Mouse (Mus musculus): ENCODE results near the gene Ghdc.

The Ghdc gene

DNA sequence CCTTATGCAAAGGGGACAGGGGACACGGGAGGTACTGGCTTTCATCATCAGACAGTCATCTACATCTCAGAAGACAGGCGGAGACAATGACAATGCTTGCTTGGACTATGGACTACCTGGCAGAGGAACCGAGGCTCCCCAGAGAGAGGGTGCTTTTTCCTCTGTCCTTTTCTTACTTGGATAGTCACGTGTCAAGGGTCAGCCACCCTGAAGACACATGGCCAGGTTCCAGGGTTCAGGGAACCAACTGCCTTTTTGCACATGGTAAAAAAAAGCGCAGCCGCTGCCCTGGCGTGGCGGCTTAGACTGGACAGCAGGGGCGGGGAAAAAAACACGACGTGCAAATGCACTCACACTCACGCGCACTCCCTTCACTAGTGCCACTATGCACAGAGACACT is 11.8 kb upstream of the Ghdc start:
- DNase-seq (ENCODE audit: low spot score in 2 of 2): no peak

DNA sequence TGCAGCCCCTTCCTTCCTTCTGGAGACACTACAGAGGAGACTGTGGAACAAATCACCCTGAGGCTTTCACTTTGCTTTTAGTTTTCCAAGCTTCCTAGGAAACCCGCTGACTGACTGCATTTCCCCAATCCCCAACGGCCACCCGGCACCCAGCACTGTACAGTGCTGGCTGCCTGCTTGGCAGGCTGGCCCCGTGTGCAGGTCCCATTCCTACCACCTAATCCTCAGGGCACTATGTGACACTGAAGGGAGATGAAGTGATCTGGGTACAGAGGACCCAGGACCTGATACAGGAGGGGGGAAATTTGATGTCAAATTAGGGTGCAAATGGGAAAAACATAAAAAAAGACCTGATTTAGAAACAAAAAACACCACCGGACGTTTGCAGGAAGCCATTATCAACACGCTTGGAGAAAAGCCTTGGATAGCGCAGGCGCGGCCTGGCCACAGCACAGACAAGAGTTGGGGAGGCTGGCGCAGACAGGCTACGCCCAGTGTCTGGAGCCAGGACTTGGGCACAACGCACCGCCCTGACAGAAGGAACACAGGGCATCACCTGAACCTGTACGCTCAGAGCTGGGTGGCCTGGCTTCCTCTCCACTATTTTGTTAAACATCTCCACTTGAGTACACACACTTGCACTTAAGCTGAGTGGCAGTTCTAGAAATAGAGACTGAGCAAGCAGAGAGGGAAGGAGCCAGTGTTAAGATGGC is 11.2 kb upstream of the Ghdc start:
- no peak for DNase-seq (ENCODE audit: low spot score in 2 of 2)

DNA sequence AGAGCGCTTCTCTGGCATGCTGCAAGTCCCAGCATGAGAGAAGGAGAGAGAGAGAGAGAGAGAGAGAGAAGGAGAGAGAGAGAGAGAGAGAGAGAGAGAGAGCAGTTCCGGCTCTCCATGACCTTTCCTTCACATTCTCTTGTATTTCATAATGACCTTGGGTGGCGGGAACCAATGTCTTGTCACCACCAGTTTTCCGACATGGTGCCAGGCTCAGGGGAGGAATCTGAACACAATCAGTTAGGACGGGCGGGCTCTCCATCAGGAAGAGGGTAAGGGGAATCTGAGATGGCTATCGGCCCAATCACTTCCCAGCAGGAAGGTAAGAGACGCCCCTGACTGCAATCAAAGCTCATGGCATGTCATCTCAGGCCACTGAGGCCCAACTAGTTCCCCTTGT is 9.5 kb upstream of the Ghdc start:
- no peak for DNase-seq (ENCODE audit: low spot score in 2 of 2)

DNA sequence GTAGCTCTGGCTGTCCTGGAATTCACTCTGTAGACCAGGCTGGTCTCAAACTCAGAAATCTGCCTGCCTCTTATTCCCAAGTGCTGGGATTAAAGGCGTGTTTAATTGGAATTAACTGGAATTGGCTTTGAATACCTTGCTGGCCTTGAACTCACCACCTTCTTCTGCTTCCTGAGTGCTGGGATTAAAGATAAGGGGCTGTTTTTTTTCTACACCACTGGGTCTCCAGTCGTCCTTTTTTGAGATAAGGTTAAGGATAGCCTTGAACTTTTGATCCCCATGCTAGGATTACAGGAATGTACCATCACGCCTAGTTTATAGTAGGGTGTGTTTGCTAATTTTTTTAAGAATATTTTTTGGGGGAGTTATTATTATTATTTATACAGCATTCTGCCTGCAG is 7.3 kb upstream of the Ghdc start:
- DNase-seq (ENCODE audit: low spot score in 2 of 2): no peak

DNA sequence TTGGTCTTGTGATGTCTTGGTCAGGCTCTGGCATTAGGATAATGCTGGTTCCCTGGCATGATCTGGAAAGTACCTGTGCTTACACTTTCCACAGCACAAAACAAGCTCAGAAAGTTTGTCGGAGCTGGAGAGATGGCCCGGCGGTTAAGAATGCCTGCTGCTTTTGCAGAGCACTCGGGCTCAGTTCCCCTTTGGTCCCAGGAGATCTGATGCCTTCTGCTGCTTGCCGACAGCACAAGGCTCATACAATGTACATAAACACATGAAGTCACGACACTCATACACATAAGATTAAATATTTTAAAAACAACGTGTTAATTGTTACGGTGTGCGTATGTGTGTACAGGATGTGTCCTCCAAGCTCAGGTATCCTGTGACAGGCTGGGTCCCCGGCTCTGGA is 5.2 kb upstream of the Ghdc start:
- DNase-seq (ENCODE audit: low spot score in 2 of 2): no peak

DNA sequence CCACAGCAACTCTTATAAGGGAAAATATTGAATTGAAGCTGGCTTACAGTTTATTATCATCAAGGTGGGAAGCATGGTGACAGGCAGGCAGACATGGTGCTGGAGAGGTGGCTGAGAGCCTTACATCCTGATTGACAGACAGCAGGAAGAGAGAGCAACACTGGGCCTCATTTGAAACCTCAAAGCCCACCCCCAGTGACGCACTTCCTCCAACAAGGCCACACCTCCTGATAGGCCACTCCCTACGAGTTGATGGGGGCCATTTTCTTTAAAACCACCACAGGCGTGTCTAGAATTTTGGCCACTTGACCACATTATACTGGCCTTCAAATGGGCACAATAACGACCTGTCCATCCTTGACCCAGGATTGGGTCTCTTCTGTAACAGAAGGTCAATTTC is 3.5 kb upstream of the Ghdc start:
- DNase-seq (ENCODE audit: low spot score in 2 of 2): no peak

DNA sequence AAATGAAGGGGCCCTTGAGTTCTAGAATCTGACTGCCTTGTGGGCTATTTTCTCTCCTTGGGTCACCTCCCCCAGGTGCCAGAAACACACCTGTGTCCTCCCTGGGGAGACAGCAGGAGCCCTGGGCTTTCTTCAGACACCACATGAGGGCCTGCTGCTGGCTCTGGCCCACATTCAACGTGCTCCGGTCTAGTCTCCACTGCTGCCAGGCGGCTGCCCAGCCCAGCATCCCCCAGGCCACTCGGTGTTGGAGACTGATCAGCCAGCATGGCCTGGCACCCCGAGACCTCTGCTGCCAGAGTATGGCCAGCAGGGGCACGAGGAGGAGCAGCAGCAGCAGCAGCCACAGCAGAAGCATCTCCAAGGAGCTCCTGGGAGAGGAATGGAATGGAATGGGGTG is 777 bp downstream of the Ghdc start:
- DNase-seq (ENCODE audit: low spot score in 2 of 2): no peak

DNA sequence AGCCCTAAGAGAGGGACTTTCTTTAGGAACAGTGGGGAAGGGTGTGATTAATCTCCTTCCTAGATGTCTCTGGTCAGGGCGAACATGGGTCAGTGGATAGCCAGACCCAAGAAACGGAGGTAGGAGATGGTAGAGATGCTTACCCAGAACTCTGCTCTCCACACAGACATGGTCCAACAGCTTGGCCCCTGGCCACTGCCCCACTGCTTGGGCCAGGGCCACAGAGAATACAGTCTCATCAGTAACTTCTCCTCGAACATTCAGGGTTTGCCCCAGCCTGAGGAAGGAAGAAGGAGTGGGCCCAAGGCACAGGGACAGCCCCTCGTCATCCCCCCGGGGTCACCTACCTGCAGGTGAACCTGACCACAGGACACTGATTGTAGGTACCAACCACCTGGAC is 2.9 kb downstream of the Ghdc start:
- DNase-seq (ENCODE audit: low spot score in 2 of 2): no peak

DNA sequence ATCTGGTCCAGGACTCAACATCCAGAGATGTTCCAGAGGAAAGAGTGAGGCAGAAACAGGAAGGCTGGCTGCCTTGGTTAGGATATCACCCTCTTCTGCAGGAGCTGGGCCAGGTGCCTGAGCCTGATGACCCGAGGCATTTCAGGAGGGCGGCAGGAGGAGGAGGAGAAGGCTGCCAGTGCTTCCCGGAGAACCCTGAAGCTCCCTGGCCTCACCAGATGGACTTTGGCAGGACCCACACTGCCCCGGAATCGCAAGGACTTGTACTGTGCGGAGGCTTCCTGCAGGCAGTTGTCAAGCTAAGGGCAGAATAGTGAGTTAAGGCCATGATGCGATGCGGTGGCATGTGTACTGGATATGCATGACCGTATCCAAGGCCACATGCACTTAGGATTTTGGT is 4.0 kb downstream of the Ghdc start:
- DNase-seq (ENCODE audit: low spot score in 2 of 2): no peak

DNA sequence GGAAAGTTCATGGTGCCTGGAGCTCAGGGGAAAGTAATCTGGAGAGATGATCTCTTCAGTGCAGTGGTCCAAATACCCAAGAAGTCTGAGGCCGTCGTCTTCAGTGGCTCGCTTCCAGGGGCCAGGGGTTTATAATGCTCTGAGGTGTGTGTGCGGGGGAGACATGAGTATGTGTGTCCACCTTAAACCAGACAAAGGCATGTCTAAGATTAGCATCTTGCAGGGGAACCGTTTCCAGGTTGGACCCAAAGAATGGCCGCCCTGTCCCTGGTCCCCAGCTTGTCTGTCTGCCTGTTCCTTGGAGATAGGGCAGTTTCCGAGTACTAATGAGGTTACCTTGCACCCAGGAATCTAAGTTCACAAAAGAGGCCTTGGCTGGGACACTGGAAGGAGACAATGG is 7.9 kb downstream of the Ghdc start, which contains the start of gene Hcrt:
Gene Hcrt, minus strand, starts transcription at position 101 of the 400 bp plus-strand sequence.
- no peak for DNase-seq (ENCODE audit: low spot score in 2 of 2)

DNA sequence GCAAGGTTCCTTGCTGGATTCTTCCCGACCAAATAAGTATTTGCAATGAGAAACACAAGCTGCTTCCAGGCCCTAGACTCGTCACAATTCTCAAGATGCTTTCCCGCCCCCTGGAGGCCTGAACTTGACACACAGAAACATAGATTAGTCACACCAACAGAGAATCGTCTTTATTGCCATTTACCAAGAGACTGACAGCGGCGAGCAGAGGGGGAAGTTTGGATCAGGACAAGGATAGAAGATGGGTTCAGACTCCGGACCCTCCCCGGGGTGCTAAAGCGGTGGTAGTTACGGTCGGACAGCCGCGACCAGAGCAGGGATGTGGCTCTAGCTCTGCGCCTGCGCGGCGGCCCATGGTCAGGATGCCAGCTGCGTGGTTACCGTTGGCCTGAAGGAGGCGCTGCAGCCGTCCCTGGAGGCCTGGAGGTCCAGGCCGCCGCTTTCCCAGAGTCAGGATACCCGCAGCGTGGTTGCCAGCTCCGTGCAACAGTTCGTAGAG is 9.2 kb downstream of the Ghdc start:
- DNase-seq (ENCODE audit: low spot score in 2 of 2): peak; percentile 90 to 93

DNA sequence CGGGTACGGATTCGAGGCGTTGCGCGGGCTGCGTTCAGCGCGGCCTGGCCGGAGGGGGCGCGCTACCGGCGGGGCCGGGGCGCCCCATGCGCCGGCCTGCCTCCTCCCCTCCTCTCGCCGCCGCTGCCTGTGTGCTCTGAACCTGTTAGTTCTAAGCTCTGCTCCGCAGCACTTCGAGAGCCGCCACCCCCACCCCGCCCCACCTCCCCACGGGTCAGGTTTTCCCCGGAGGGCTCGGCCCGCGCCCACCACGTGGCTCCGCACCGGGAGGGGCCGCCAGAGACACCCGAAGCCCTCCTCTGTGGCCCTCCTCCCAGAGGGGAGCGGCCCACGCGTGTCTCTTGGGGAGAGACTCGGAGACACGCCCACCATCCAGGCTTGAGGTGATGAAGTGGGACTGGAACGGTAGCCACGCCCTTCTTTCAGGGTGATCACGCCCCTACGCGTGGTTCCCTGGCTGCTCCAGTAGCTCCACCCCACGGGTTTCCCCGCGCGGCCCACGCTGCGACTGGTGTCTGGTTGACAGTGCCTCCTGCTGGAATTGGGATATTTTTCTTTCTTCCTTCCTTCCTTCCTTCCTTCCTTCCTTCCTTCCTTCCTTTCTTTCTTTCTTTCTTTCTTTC is 11.0 kb downstream of the Ghdc start, which contains the start of gene Kcnh4:
Gene Kcnh4, minus strand, starts transcription at position 332 of the 623 bp plus-strand sequence.
- DNase-seq (ENCODE audit: low spot score in 2 of 2): peak; percentile 92 to 96

DNA sequence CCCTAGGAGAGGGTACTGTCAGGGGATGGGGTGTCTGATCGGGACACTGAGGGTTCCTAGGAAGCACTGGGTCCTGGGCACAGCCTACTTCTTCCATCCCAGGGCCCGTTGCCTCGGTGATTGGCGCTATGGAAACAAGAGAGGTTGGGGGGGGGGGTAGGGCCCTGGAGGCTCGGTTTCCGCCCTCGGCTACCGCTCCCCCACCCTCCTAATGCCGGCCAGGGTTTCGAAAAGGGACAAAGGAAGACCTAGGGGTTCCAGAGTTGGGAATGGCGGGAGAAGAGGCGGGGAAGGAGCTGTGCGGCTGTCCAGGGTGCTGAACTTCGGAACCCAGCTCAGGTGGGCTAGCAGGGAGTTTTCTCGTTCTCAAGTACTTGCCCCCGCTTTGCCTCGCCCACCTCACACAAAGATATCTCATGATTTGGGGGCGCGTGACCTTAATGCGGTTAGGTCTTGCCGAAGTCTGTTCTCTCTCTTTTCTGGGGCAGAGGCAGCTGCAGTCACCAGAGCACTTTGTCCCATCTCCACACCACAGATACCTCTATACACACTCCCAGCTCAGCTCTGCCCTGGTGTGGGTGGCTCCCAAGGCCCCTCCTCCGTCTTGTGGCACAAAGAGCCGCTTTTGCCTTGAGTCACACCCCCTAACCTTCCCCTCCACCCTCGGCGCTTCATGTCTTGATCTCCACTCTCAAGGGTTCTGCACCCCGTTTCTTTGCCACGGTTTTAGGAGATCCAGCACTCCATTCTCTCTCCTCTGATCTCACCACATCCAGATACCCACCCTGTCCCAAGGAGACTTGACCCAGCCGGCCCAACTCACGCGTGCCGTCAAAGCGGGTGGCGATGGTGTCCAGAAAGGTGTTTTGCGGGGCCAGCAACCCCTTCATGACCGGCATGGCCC is 11.8 kb downstream of the Ghdc start:
- peak in 1 of 2 experiments; percentile 43 for DNase-seq (ENCODE audit: low spot score in 2 of 2)

DNA sequence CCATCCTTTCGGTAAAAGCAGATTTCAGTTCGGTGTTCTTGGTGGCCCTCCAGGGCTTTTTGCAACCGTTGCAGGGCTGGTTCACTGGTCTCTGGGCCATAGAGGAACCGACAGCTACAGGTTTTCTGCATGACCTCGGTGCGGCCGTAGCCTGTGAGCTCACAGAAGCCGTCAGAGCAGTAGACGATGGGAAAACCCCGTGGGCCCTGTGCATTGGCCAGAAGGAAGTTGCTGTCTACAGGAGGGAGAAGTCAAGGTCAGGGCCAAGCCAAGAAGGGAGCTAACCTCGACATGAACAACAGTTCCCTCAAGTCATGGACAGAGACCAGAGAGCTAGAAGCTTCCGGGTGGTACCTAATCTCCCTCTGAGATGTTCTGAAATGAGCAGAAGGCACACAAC is 13.2 kb downstream of the Ghdc start:
- no peak for DNase-seq (ENCODE audit: low spot score in 2 of 2)

DNA sequence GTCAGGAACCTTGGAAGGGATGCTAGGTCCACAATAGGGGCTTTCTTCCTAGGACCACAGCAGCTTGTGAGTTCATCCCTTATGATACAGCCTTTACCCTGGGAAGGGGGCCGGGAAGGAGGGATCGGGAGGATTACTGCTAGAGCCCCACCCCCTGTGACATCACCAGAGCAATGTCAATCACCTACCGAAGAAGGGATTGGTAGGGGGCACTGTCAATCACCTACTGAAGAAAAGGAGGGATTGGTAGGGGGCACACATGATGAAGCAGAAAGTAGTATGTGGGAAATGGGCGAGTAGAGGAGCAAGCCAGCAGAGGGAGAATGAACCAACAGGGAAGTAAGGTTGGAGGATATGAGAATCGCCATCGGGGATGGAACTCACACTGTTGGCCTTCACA is 14.3 kb downstream of the Ghdc start:
- no peak for DNase-seq (ENCODE audit: low spot score in 2 of 2)

DNA sequence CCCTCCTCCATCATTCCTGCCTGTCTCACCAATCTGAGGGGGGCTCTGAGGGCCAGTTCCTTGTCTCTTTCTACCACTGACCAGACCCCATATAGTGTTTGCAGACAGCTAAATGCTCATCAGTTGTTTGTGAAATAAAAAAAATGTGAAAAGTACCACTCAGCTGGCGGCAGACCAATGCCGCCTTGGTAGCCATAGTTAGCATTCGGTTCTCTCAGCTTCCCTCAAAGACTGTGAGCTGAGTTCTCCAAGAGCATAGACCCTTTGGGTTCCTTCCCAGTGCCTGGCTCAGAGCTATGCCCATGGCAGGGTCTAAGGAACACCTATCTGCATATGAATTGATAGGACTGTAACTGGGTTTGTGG is 16.1 kb downstream of the Ghdc start:
- DNase-seq (ENCODE audit: low spot score in 2 of 2): peak; percentile 42 to 66

DNA sequence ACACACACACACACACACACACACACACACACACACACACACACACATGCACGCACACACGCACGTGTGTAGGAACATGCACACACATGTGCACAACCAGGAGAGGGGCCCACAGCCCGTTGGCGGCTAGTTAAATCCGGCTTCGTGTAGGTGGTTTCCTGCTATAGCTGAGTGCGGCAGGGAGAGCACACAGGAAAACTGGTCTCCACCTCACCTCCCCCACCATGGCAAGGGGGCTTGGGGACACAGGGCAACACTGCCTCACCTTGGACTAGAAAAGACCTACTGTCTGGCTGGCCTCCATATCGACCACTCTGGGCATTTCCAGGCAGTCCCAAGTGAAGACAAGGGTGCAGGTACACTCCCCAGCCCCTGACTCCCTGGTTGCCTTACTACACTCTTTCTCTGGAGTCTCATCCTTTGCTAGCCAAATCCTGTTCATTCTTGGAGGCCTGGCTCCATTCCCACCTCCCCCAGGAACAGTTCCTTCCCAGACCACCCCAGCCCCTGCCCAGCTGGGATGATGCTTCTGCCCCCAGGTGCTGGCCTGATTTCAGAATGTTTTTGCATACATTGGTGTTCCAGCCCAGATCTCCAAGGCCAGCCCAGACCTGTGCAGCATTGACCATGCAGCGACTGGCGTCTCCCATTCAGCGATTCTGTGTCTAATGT is 16.6 kb downstream of the Ghdc start:
- peak; percentile 75 to 79 for DNase-seq (ENCODE audit: low spot score in 2 of 2)

DNA sequence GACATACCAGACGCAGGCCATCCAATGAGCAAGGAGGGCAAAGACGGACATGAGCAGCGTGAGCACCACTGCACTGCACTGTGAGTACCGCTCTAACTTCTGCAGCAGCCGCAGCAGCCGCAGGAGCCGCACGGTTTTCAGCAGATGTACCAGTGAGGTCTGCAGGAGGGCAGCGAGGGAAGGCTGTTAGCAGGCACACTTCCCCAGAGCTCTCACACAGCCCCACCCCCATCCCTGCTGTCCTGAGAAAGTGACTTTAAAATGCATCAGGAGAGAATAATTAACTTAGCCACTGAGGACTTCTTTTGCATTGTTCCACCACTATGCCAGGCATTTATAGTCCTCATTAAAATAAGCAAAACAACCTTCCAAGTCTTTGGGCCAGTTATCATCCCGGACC is 18.5 kb downstream of the Ghdc start:
- no peak for DNase-seq (ENCODE audit: low spot score in 2 of 2)

DNA sequence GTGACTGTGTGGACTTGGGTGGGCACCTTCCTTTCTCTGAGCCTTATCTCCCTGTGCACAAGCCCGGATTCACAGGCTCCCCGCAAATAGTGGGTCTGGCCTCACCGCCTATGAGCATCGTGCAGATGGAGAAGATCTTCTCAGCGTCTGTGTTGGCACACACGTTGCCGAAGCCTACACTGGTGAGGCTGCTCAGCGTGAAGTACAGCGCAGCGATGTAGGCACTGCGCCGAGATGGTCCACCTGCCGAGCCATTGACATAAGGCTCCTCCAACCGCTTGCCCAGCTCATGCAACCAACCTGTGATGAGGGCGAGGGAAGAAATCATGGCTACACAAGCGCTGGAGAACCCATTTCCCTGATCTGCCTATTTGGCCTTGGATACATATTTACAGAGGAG is 20.6 kb downstream of the Ghdc start:
- DNase-seq (ENCODE audit: low spot score in 2 of 2): no peak

DNA sequence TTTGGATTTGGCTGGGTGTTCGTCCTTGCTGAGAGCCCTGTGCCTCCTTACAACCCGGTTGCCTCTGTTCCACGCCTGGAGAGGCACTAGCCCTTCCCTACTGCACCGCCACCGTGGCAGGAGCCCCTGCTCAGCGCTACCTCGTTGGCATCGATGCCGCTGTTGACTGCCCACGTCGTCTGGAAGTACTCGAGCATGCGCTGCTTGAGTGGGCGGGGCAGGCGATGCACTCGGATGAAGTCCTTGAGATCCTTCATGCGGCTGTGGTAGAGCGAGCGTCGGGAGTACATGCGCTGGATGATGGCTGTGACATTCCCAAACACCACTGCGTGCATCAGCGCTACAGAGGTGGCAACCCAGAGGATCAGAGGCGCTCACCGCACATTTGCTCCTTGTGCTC is 21.3 kb downstream of the Ghdc start:
- peak; percentile 56 to 57 for DNase-seq (ENCODE audit: low spot score in 2 of 2)

DNA sequence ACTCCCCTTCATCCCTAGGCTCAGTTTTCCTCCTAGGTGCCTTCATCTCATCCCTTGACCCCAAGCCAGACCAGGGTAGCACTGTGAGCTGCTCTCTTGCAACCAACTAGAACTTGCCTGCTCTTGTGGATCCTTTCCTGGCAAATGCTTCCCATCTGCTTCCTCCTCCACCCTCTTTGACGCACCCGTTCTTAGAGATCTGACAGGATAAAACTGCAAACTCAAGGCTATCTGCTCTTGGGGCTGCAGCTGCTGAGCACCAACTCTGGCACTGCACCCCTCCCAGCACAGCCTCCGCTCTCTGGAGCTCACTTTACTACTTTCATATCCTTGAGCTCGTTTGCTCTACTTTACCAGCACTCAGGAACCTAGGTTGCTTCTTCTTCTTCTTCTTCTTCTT is 22.1 kb downstream of the Ghdc start:
- no peak for DNase-seq (ENCODE audit: low spot score in 2 of 2)

DNA sequence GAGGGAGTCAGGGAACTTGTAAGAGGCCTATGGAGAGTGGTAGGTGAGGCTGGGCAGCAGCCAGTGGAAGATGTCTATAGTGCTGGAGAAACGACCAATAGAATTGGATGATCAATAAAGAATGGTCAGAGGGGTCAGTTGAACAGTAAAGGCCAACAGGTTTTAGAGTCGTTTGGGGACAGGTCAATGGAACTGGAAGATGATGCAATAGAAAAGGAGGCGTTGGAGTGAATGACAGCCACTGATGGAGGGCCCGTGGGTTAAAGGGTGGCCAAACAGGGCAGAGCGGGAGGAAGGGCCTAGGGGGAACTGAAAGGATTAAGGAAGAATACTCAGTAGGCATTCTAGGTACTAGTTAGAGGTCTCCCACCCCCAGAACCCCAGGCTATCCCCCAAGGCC is 23.6 kb downstream of the Ghdc start:
- no peak for DNase-seq (ENCODE audit: low spot score in 2 of 2)

Data from right cerebral cortex, adult 2 months (tissue).